Mouse (Mus musculus) heart, embryonic 15.5 days (tissue): ENCODE data around the gene Vmn1r85. TPM values are rescaled to one million over a fixed set of nuclear protein-coding genes. Genes with fewer than 3 reads are reported as not detected.

ENCODE experiments used
- ATAC-seq: fragments of 200-750 bp; cut with Nextera tagmentation; replicated peaks from 2 replicates; pipeline ENCODE4 v1.8.0; 2017; ENCODE audit warnings: low read depth, moderate TSS enrichment; ENCODE audit not compliant: insufficient number of reproducible peaks, insufficient read depth, low FRiP score
- H3K27ac ChIP-seq: fragments of 300-500 bp; sonication (generic); 2 replicates; pipeline ENCODE4 v1.5.1; 2015; ENCODE audit warnings: mild to moderate bottlenecking, inconsistent platforms
- H3K27me3 ChIP-seq: fragments of 300-500 bp; sonication (generic); 2 replicates; pipeline ENCODE4 v1.6.1; 2015; ENCODE audit warnings: inconsistent platforms
- H3K36me3 ChIP-seq: fragments of 300-500 bp; sonication (generic); 2 replicates; pipeline ENCODE4 v1.6.1; 2015; ENCODE audit warnings: mild to moderate bottlenecking, inconsistent platforms
- H3K4me1 ChIP-seq: fragments of 300-500 bp; sonication (generic); replicated peaks from 2 replicates; pipeline ENCODE4 v1.6.1; 2015; ENCODE audit warnings: inconsistent platforms
- H3K4me2 ChIP-seq: fragments of 300-500 bp; sonication (generic); 2 replicates; pipeline ENCODE4 v1.6.1; 2015; ENCODE audit warnings: inconsistent platforms, mild to moderate bottlenecking, moderate library complexity
- H3K4me3 ChIP-seq: fragments of 300-500 bp; sonication (generic); 2 replicates; pipeline ENCODE4 v1.5.1; 2015; ENCODE audit warnings: mild to moderate bottlenecking, inconsistent platforms
- H3K9ac ChIP-seq: fragments of 300-500 bp; sonication (generic); 2 replicates; pipeline ENCODE4 v1.6.1; 2015; ENCODE audit warnings: mild to moderate bottlenecking, inconsistent platforms
- H3K9me3 ChIP-seq: fragments of 300-500 bp; sonication (generic); replicated peaks from 2 replicates; pipeline ENCODE4 v1.6.1; 2016; ENCODE audit warnings: inconsistent platforms
- WGBS: fragments of 180-500 bp; shearing (Covaris S2); methylation state at CpG from one replicate; pipeline ENCODE4 v1.1.7; 2015; ENCODE audit warnings: mixed read lengths; 5-methylcytosine and 5-hydroxymethylcytosine counted together
- polyA plus RNA-seq: library from polyadenylated mRNA; unstranded; fragments of >200 nt; fragmentation: Nextera tagmentation; extraction: Ambion mirVana; gene quantifications from 2 replicates; pipeline ENCODE4 v1.2.1, GENCODE M21; 2015

The Vmn1r85 gene
- polyA plus RNA-seq, 1 experiment from 2014 or later = not detected

GRCm38 (mm10) chr7:13053961-13054286, 41.0 kb downstream of the Vmn1r85 start:
- H3K9ac ChIP-seq = peak overlapping the region; percentile 69
- no peaks in the 10 kb centered on the region for H3K36me3 ChIP-seq
- peaks cover 6% of the 10 kb centered on the region; the same call in 1 of the 2 replicates for H3K4me1 ChIP-seq
- no peak for ATAC-seq
- WGBS = 4% methylated on average over 15 of the region's 15 CpGs
- peak overlapping the region; percentile 74 for H3K4me3 ChIP-seq
- H3K4me2 ChIP-seq = peak overlapping the region; percentile 77
- H3K9me3 ChIP-seq = no peaks in the 10 kb centered on the region
- no peaks in the 10 kb centered on the region for H3K27me3 ChIP-seq
- H3K27ac ChIP-seq = peak overlapping the region; percentile 86

GRCm38 (mm10) chr7:13053501-13053900, 41.5 kb downstream of the Vmn1r85 start:
- Histone ChIP-seq H3K9ac (no peak overlapping the region; the same call in 1 of the 2 replicates), H3K27ac (no peak overlapping the region), H3K4me2 (peak overlapping the region; percentile 77), H3K4me1 (peaks cover 6% of the 10 kb centered on the region; the same call in 1 of the 2 replicates), H3K4me3 (peak overlapping the region; percentile 74; the same call in 1 of the 2 replicates), H3K36me3 (no peaks in the 10 kb centered on the region), H3K27me3 (no peaks in the 10 kb centered on the region), H3K9me3 (no peaks in the 10 kb centered on the region)
- WGBS = 90% methylated on average over 2 of the region's 2 CpGs
- ATAC-seq = no peak

- ATAC-seq = no peak
- no peaks in the 10 kb centered on the region for H3K27me3 ChIP-seq
- no peak overlapping the region for H3K4me3 ChIP-seq
- H3K9me3 ChIP-seq = no peaks in the 10 kb centered on the region
- WGBS = 84% methylated on average over 13 of the region's 13 CpGs
- no peak overlapping the region for H3K9ac ChIP-seq
- H3K36me3 ChIP-seq = no peaks in the 10 kb centered on the region
- no peak overlapping the region for H3K4me2 ChIP-seq
- H3K4me1 ChIP-seq = peaks cover 6% of the 10 kb centered on the region; the same call in 1 of the 2 replicates
- no peak overlapping the region for H3K27ac ChIP-seq
Observed at GRCm38 (mm10) chr7:13053001-13053400, 42.0 kb downstream of the Vmn1r85 start.

GRCm38 (mm10) chr7:13046084-13046483, 48.9 kb downstream of the Vmn1r85 start:
- no peak for ATAC-seq
- H3K4me3 ChIP-seq = no peak overlapping the region
- H3K4me2 ChIP-seq = no peak overlapping the region
- no peaks in the 10 kb centered on the region for H3K36me3 ChIP-seq
- WGBS = 4% methylated on average over 2 of the region's 2 CpGs
- no peaks in the 10 kb centered on the region for H3K9me3 ChIP-seq
- 0 out of 2 replicates have a peak overlapping the region, but pooled peaks have one; percentile 10 for H3K9ac ChIP-seq
- H3K27me3 ChIP-seq = peaks cover 44% of the 10 kb centered on the region
- H3K27ac ChIP-seq = no peak overlapping the region
- peaks cover 15% of the 10 kb centered on the region for H3K4me1 ChIP-seq

GRCm38 (mm10) chr7:13044254-13044625, 50.7 kb downstream of the Vmn1r85 start:
- WGBS = 4% methylated on average over 23 of the region's 23 CpGs
- Histone ChIP-seq H3K36me3 (no peaks in the 10 kb centered on the region), H3K27ac (no peak overlapping the region), H3K4me3 (peak overlapping the region; percentile 55), H3K9me3 (no peaks in the 10 kb centered on the region), H3K9ac (peak overlapping the region; percentile 58), H3K27me3 (peaks cover 44% of the 10 kb centered on the region), H3K4me2 (peak overlapping the region; percentile 95), H3K4me1 (peaks cover 18% of the 10 kb centered on the region)
- no peak for ATAC-seq

GRCm38 (mm10) chr7:13043445-13044253, 51.3 kb downstream of the Vmn1r85 start:
- H3K4me1 ChIP-seq = peaks cover 24% of the 10 kb centered on the region
- WGBS = 5% methylated on average over 88 of the region's 88 CpGs
- ATAC-seq = peak; percentile 58; the same call in 1 of the 2 replicates
- H3K27me3 ChIP-seq = peaks cover 44% of the 10 kb centered on the region
- H3K9ac ChIP-seq = peak overlapping the region; percentile 58
- peak overlapping the region; percentile 95 for H3K4me2 ChIP-seq
- no peaks in the 10 kb centered on the region for H3K36me3 ChIP-seq
- H3K27ac ChIP-seq = no peak overlapping the region
- H3K4me3 ChIP-seq = peak overlapping the region; percentile 55
- no peaks in the 10 kb centered on the region for H3K9me3 ChIP-seq

GRCm38 (mm10) chr7:13043120-13043444, 51.9 kb downstream of the Vmn1r85 start:
- Histone ChIP-seq H3K27me3 (peaks cover 44% of the 10 kb centered on the region), H3K4me1 (peaks cover 25% of the 10 kb centered on the region), H3K4me3 (peak overlapping the region; percentile 55), H3K27ac (no peak overlapping the region), H3K9ac (no peak overlapping the region), H3K4me2 (peak overlapping the region; percentile 95), H3K36me3 (no peaks in the 10 kb centered on the region), H3K9me3 (no peaks in the 10 kb centered on the region)
- no peak for ATAC-seq
- 42% methylated on average over 16 of the region's 16 CpGs for WGBS

- Histone ChIP-seq H3K36me3 (no peaks in the 10 kb centered on the region), H3K9ac (no peak overlapping the region), H3K4me1 (peaks cover 25% of the 10 kb centered on the region), H3K4me2 (no peak overlapping the region), H3K27me3 (peaks cover 44% of the 10 kb centered on the region), H3K4me3 (no peak overlapping the region), H3K9me3 (no peaks in the 10 kb centered on the region), H3K27ac (no peak overlapping the region)
- no peak for ATAC-seq
- 66% methylated on average over 6 of the region's 6 CpGs for WGBS
Observed at GRCm38 (mm10) chr7:13042511-13042910, 52.5 kb downstream of the Vmn1r85 start.

- H3K9ac ChIP-seq = no peak overlapping the region
- H3K9me3 ChIP-seq = no peaks in the 10 kb centered on the region
- 54% methylated on average over 1 of the region's 1 CpGs for WGBS
- no peak overlapping the region for H3K4me3 ChIP-seq
- no peak overlapping the region for H3K27ac ChIP-seq
- H3K27me3 ChIP-seq = peaks cover 44% of the 10 kb centered on the region
- peaks cover 2% of the 10 kb centered on the region; the same call in 1 of the 2 replicates for H3K36me3 ChIP-seq
- H3K4me1 ChIP-seq = peaks cover 33% of the 10 kb centered on the region
- no peak for ATAC-seq
- H3K4me2 ChIP-seq = no peak overlapping the region
Observed at GRCm38 (mm10) chr7:13041256-13041655, 53.7 kb downstream of the Vmn1r85 start.

GRCm38 (mm10) chr7:13039181-13039580, 55.8 kb downstream of the Vmn1r85 start:
- Histone ChIP-seq H3K4me1 (peaks cover 38% of the 10 kb centered on the region), H3K9me3 (no peaks in the 10 kb centered on the region), H3K9ac (peak overlapping the region; percentile 99; the same call in 1 of the 2 replicates), H3K36me3 (peaks cover 16% of the 10 kb centered on the region), H3K27ac (peak overlapping the region; percentile 99), H3K4me3 (peak overlapping the region; percentile 90), H3K4me2 (peak overlapping the region; percentile 76), H3K27me3 (peaks cover 28% of the 10 kb centered on the region)
- no peak for ATAC-seq
- 64% methylated on average over 1 of the region's 1 CpGs for WGBS

GRCm38 (mm10) chr7:13038621-13039169, 56.3 kb downstream of the Vmn1r85 start:
- Histone ChIP-seq H3K4me1 (peaks cover 37% of the 10 kb centered on the region), H3K36me3 (peaks cover 16% of the 10 kb centered on the region), H3K4me2 (peak overlapping the region; percentile 76), H3K27me3 (peaks cover 24% of the 10 kb centered on the region), H3K9me3 (no peaks in the 10 kb centered on the region), H3K4me3 (peak overlapping the region; percentile 90), H3K27ac (peak overlapping the region; percentile 99), H3K9ac (peak overlapping the region; percentile 99)
- ATAC-seq = no peak
- 11% methylated on average over 15 of the region's 15 CpGs for WGBS
